Mouse (Mus musculus): ENCODE results near the gene Ddx25.

Ddx25 gene

DNA sequence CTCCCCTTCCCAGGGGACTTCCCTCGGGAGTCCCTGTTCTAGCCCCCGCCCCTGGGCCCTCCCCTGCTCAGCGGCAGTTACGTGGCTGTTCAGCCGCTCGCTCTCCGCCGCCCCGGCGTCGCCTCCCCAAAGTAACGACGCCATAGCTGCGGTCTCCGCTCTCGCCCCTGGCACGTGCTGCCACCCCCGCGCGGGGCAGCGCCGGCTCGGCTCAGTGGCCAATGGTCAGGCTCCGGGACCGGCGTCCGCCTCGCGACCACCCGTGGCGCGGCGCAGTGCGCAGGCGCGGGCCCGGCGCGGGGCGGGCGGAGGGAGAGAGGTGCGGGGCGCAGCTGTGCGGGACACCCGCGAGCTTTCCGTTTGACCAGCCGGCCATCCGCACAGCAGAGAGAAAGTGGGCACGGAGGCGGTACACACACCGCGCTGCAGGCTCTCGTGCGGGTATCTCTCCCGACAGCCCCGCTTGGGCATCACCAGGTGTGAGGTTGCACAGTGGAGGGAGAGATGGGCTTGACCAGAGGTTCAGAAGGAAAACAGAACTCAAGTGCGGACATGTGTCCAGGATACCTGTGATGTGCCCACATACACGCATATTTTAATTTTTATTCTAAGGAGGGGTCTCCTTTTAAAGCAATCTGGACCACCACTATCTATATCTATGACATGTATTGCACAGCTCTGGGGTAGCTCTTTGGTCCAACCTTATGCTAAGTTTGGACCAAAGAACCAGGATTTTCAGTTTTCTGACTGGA, at the start of gene Ddx25, which contains the start of gene Pus3:
Gene Ddx25, minus strand, starts transcription at position 272 of the 752 bp plus-strand sequence.
Gene Pus3, plus strand, starts transcription at position 339 of the 752 bp plus-strand sequence.
- DNase-seq (ENCODE audit: low spot score), result peak; percentile 78

DNA sequence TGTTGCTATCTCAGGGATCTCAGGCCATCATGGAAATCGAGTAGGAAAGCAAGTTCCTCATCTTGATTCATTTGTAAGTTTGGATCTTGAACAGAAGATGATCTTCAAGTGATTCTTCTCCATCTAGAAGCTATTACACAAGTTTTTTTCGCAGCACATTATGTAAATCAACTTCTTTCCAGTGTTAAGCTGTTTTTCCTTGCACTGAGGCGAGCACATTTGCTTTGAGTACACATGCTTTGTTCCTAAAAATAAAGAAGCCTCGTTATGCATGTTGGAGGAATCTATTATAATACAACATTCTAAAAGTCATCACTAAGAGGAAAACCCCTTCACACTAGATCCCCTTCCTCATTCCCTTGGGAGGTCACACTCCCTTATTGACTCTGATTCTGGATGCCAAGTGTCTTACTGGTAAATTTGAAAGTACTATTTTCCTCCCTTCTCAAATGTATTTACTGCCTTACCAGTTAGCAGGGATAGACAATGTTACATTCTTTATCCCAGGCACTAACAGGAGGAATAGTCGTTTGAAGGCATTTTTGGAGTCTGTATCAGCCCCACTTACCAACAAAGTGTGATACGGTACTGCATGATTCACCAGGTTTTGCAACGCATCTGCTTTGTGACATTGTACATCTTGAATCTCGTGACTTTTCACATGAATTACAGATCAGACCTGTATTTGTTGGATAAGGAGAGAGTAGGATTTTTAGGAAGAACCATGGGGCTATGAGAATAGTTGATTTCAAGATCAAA, 49.5 kb upstream of the Ddx25 start:
- DNase-seq (ENCODE audit: low spot score), result no peak

DNA sequence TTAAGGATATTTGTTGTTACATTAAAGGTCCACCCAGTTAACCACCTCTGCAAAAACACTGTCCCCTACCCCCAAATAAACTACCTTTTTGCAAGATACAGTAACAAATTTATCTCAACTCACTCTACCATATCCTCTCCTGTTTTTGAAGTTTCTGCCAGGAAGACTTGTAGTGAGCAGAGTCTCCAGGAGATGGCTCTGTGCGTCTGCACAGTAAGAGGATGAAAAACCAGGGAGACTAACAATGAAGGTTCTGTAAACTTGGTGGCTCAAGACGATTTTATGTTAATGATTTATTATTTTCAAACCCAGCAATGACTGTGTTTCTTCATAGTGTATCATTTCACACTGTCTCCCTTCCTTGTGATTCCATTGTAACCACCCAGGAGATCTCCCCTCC, 34.6 kb upstream of the Ddx25 start:
- DNase-seq (ENCODE audit: low spot score), result peak; percentile 45

DNA sequence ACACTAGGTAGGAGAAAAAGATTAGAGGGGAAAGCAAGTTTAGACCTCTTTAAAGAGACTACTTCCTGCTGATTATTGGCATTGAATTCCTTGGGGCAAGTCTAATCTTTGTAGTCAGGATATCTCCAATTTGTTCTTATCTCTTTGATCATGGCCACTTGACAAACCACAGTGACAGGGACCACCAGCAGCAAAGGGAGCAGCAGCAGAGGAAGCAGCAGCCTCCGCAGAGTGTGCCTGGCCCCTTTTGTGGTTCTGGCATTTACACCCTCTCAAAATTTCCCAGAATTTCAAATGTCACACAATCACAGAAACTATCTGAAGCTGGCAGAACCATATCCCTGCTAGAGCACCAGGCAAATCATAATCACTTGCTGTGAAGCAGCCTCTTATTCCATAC, 29.3 kb upstream of the Ddx25 start:
- DNase-seq (ENCODE audit: low spot score), result no peak

DNA sequence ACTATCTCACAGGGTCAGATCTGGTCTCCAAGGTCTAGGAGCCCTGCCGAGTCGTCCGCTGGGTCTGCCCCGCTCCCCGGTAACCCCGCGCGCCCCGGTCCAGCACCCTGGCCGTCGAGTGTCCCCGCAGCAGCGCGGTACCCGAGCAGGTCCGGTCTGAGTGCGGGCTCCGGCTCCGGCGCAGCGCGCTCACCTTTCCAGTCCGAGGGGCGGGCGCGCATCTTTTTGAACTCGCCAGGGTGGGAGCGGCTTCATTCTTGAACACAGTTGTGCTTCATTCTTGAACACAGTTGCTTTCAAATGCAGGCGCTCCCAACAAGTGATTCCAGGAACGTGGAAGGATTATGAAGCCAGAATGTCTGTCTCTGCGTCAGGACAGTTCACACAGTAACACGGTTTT, 16.1 kb upstream of the Ddx25 start:
- no peak for DNase-seq (ENCODE audit: low spot score)

DNA sequence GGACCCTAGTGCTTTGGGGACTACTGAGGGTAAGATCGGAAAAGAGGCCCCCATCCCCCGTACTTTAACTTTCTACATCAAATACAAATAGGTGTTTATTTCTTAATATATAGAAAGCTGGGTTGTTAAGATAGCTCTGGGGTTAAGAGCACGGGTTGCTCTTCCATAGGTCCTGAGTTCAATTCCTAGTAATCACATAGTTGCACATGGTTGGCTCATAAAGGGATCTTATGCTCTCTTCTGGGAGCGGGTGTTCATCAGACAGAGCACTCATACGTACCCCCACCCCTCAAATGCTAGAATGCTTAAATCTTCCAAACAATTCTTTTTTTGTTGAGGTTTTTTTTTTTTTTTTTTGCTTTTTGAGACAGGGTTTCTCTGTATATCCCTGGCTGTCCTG, 12.3 kb upstream of the Ddx25 start:
- DNase-seq (ENCODE audit: low spot score), result no peak

DNA sequence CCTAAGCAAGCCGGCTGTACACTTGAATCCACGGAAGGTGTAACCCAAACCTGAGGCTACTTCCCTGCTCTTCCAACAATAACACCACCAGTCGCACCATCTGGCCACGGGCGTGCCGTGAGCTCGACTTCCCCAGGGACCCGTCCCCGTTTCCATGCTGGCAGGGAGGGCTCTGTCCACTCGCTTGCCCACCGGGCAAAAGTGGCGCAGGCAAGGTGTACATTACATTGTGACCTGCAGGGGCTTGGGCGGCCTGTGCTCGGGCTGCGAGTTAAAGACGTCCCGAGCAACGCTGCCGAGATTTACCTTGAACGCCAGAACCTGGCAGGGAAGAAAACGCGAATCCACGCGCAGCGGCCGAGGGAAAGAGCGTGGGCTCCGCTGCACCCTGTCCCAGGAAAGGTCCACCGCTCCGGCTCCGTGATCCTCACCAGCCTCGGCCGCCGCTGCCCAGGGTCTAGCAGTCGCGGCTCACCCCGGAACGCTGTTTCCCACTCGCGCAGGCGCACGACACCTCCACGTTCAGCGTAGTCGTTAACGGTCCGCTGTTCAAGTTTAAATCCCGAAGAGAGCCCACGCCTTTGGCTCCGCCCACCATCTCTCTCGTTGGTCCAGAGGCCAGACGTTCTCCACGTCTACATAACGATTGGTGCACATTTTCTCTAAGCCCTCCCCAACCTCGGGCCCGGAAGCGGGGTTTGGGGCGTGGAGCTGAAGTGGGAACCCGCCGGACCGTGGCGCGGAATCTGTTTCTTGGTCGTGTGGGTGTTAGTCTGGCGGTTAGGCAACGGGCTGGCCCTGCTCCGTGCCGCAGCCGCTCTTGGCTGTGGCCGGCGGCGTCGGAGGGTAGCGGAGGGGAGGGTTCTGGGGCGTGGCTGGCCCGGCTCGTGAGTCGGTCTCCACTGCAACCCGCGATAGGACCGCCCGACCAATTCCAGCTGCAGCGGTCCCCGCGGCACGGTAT, 11.5 kb upstream of the Ddx25 start, which contains the start of the genes Pate2 and Hyls1:
Gene Pate2, plus strand, starts transcription at position 714 of the 964 bp plus-strand sequence.
Gene Hyls1, minus strand, starts transcription at position 828 of the 964 bp plus-strand sequence.
- peak; percentile 98 for DNase-seq (ENCODE audit: low spot score)

DNA sequence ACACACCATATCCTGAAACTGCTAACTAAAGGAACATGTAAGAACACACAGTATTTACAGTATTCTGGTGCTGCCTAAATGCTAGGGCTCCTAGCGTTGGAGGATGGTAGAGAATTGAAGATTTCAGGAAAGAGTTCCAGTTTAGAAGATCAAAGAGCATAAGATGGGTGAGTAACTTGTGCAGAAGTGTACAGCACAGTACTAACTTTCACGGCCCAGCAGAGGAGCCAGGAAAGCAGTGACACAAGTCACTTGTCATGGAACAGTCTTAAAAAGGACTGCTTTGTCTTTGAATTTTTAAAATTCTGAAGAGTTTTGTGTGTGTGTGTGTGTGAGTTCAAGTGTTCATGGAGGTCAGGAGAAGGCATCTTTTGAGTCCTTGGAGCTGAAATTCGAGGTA, 9.7 kb upstream of the Ddx25 start:
- DNase-seq (ENCODE audit: low spot score), result no peak

DNA sequence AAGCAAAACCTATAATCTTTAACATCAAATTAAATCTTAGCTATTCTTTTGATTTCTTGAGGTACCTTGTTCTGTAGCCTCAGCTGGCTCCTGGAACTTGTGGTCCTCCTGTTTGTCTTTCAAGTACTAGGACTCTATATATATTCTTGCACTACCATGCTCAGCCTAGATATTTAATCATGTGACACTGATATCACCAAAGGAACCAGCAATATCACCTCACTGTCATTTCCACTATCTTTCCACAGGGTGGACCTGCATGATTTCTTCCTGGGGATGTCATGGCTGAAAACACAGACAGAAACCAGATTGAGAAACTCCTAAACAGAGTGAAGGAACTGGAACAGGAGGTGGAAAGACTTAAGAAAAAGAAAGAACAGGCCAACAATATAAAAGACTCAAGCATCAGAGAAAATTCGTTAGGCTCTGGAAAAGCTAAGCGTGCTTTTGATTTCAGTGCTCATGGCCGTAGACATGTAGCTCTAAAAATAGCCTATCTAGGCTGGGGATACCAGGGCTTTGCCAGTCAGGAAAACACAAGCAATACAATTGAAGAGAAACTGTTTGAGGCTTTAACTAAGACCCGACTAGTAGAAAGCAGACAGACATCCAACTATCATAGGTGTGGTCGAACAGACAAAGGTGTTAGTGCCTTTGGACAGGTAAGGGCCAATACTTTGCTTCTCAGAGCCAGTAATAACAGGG, 6.4 kb upstream of the Ddx25 start:
- DNase-seq (ENCODE audit: low spot score), result no peak

DNA sequence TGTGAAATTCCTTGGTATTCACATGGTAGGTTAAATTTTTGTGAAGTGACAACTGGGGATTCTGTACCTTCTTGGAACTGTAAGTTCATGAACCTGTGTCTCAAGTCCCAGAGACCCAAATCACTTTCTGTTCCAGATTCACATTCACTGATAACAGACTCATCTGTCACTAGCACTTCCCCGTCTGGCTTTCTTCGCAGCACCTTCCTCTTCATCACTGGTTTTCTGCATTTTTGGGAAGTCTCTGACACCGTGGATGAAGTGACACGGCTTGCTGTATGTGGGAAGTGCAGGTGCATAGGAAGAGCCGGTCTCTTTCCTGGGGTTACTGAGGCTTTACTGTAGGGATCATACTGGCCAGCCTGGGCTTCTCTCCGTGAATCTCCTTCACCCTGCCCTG, 3.3 kb upstream of the Ddx25 start:
- DNase-seq (ENCODE audit: low spot score), result no peak

DNA sequence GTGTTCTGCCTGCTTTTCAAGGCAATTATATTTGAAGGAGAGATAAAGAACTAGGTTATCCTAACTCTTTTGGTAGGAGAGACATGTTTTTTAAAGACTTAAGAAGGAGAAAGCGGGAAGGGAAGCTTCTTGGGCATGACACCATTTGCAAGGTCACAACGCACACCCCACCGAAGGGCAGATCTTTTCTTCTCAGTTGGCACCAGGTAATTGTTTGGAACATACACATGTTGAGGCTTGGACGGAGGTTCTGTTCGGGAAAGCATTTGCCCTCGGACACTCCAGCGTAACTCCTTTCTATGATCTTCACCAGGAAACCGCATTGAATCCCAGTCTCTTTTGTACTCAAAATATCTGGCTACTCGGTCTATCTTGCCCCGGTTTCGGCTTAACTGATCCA, 2.7 kb upstream of the Ddx25 start:
- DNase-seq (ENCODE audit: low spot score), result no peak

DNA sequence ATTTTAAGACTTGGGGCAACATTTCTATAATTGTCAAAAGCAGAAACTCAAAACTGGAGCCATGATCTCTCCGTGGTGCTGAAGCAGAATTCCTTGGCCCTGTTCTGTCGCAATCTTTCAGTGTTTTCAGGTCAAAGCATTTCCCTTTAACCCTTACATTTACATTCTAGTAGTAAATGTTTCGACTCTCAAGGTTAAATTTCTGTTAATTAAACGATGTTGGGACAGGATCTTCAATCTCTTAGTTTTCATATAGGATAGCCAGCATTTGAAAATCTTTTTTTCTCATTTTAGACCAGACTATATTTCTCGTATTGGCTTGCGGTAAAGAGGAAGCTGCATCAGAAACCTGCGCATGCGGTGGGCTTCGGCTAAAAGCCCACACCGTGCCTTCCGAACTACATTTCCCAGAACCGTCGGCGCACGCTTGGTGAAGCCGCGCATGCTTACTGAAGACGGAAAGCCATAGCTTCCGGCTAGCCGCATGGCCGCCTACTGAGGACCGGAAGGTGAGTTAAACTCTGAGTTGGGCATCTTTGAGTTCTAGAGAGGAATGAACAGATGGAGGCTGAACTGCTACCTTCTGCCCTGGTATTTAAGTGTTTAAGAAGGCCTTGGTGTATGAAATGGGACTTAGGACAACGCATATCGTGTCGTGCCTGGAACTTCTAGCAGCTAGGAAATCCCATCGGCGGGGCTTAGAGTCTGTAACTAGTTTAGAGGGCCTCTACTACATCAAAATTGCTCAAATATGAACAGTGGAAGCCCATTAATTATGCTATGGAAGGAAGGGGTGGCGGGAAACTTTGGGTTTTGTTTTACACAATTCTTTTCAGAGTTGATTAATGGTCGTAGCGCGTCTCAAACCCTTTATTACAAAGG, 922 bp upstream of the Ddx25 start:
- peak; percentile 96 for DNase-seq (ENCODE audit: low spot score)

DNA sequence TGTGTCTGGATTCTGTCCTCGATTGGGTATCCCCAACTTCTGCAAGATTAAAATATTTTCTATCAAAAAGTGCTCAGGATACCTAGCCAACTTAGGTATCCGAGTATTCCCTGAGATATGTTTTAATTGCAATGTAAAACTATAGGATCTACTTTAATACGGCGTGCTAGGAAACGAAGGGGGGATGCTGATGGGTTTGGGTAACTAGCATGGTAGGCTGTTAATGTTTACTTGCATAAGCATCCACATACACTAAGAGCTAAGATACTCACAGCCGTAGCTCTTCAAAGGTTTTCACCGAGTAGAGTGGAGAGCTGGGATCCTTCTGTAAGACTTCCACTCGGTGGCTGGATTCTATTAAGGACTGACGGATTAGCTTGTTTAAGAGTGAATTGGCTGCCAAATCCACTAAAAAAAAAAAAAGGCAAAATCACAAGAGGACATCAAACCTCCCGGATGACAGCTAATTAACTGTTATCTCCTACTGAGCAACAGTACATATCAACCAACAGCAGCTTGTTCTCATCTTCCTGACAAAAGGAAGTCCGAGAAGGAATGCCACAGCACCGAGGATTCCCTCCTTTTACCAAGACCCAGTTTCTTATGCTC, 1.7 kb downstream of the Ddx25 start:
- DNase-seq (ENCODE audit: low spot score), result no peak

DNA sequence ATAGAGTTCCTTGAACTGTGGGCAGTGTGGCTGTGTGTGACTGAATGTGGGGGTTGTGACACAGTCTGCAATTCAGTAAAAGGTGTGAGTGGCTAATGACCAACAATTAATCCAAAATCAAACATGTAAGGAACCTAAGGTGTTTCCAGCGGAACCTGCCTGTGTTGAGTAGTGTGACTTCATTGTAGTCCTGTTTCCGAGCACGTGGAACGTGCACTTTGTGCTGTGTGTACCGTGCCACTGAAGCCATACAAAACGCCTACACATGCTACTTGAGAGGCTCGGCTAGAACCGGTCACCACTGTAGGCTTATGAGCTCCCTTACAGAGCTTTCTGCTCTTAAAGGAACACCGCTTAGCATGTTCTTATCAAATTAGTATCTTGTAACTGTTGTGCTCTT, 9.9 kb downstream of the Ddx25 start:
- no peak for DNase-seq (ENCODE audit: low spot score)

DNA sequence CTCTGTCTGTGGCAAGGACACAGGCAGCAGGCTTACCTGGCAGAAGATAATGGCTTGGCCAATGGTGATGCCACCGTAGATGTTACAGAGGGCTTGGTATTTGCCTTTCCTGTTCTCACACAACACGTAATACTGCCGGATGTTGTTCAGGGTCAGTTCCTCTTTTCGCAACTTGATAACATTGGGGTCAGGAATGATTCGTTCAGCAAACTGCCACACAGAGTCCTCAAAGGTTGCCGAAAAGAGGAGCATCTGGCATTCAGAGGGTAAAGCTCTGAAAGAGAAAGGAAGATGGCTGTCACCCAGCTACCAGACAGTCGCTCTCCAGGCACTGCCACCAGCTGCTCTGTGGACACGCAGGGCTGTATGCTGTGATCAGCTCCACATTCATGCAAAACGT, 11.6 kb downstream of the Ddx25 start:
- DNase-seq (ENCODE audit: low spot score), result no peak

DNA sequence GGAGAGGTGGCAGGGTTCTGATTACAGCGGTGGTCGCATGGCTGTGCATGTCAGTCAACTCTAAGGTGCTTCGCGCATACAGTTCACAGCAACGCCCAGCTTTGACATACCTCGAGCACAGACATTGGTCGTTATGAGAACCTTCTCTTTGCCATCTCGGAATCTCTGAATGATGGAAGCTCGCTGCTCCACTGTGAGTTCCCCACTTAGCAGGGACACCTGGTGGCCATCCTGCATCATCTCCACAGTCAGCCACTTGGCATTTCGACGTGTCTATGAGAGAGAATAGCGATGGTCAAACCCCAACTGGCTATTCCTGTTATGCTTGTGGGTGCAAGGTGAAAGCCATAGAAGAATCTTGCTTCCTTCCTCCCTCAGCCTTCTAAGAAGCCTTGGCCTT, 12.6 kb downstream of the Ddx25 start:
- DNase-seq (ENCODE audit: low spot score), result no peak

DNA sequence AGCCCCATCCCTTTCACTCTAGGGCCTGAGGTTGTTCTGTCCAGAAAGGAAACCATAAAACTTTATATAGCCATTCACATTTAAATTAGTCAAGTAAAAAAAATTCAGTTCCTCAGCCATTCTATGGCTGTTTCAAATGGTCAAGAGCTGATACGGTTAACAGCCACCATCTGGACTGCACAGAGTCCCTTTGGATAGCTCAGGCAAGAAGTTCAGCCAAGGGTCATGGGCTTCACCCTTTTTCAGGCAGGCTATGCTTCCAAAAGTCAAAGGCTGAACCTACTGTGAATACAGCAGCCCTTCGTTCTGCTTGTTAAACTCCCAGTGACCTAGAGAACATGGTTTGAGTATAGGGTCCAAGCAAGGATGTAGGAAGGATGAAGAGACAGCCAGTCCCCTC, 13.7 kb downstream of the Ddx25 start:
- no peak for DNase-seq (ENCODE audit: low spot score)

DNA sequence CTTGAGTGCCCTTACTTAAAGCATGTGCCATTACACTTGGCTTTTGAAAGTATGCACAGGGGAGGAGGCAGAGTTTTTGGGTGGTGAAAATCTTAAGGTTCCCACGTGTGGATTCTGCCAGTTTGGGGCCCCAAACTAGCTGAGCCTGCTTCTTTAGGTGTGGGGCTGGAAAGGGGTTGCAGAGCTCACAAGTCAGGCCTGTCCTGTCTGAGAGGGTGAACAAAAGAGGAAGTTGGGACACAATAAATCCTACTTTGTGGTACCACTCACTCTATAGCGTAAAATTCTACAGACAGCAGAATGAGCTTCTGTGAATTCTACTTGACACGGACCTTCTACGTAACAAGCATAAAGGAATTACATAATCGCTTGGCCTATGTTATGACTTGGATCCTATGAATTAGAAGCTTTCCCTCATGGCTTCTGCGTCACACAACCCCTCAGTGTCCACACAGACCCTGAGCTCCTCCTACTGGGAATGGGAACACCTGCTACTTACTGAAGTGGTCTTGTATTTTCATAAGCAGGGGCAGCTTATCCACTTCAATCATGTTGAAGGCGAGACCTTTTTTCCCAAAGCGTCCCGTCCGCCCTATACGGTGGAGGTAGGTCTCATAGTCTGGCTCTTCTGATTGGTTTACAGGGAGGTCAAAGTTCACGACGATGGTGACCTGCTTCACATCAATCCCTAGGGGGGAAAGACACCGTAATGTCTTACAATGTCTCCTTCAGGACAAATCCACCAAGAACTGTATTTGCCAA, 15.0 kb downstream of the Ddx25 start:
- no peak for DNase-seq (ENCODE audit: low spot score)

DNA sequence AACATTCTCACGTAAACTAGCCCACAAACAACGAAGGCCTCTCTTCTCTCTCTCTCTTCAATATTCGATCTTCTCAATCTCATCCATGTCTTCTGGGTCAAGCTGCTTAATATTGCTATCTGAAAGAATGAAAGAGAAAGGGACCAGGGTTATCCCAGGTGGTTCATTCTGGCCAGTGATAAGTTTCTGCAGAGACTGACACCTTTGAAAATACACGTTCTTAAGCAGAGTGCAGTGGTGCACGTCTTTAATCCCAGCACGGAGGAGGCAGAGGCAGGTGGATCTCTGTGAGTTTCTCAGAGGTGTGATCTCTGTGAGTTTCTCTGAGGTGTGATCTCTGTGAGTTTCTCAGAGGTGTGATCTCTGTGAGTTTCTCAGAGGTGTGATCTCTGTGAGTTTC, 16.4 kb downstream of the Ddx25 start:
- no peak for DNase-seq (ENCODE audit: low spot score)

All from retina, embryonic 14.5 days (tissue).